Mouse (Mus musculus): ENCODE measurements around the gene Zfp85.
A peak's percentile ranks its signal among the peaks of the same experiment; 100 is the strongest.

DNA sequence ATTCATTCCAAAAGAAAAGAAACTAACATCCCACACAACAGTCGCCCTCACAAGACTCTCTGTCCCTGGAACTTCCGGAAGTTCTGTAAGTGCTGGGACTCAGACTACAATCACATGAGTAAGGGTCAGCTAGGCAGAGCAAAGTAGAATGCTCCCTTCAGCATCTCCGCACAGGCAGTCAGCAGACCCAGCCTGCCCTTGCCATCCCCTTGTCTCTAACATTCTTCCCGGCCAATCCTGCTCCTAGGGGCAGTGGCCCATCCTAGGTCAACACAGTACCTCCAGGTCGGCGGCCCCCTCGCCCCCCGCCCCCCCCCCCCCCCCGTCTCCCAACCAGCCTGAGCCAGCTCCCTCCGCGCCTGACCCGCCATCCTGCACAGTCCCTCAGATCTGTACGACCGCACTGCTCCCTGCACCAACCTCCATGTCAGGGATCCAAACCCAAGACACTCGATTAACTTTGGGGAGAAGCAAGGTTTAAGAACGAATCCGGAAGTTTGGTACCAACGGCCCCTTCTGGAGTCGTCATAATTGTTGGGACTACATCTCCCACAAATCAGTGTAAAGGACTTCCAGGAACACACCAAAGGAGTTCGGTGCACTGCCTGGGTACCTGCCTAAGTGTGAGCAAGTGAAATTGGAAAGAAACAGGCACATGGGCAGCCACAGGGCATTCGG lies 26.2 kb downstream of the Zfp85 start, which contains the start of gene Zfp65:
- no peak for TF ChIP-seq POLR2A (IDR thresholded peaks at IDR 0.05; ENCODE audit: insufficient read depth, low read length)
- no peak for TF ChIP-seq CTCF (IDR thresholded peaks at IDR 0.05; ENCODE audit: low read depth, low read length)
- TF ChIP-seq EP300 (IDR thresholded peaks at IDR 0.05; ENCODE audit: insufficient read depth, low read depth, low read length), result peak; percentile 54; the same call in 1 of the 2 replicates
